Mouse (Mus musculus): Measurements from ENCODE around the gene Hdac6. TPM values are rescaled to one million over a fixed set of nuclear protein-coding genes. Genes with fewer than 3 reads are reported as not detected.
"Not testable (repeated sequence)": the region's sequence is repeated elsewhere in the genome, so short reads cannot be mapped to it uniquely, and the experiment has no call there.

Hdac6 gene
- total RNA-seq, 2 experiments from 2014 or later = 46.0 to 54.4 TPM

GRCm38 (mm10) chrX:7922032-7922431 is 25.7 kb downstream of the Hdac6 start:
- no peak for DNase-seq (ENCODE audit: low spot score in 2 of 2)

DNA sequence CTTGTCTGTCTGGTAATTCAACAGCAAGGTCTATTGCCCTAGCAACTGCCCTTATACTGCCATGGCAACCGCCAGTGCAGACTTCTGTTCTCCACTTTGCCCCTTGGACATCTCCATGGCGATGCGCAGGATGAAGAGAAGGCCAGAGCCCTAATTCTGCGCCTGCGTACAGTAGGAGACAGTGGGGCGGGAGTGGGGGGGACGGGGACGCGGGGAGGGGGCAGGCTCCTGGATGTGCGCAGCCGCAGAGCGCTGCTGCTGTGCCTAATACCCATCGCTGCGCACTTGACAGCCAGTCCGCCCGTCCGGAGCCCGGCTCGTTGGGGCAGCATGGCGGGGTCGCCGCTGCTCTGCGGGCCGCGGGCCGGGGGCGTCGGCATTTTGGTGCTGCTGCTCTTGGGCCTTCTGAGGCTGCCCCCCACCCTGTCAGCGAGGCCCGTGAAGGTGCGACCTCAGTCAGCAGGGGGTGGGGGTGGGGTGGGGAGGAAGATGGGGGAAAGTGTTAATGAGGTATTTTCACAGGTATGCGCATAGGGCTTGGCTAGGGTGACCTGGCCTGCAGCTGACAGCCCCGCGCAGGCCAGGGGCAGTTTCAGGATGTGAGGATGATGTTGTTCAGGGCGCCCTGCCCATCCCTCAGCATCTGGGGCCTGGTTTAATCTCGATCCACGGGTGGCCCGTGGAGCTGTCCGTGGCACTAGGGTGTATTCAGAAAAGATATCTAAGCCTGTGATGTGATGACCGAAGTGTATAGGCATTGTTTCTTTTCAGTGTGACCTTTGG is 27.9 kb downstream of the Hdac6 start, which contains the start of gene Pcsk1n:
Gene Pcsk1n (plus strand): TSS at position 222 of the 783 bp plus-strand sequence.
- peak; percentile 54 to 59 for DNase-seq (ENCODE audit: low spot score in 2 of 2)

GRCm38 (mm10) chrX:7917960-7918359 is 29.7 kb downstream of the Hdac6 start:
- DNase-seq (ENCODE audit: low spot score in 2 of 2) = not testable (repeated sequence)

- not testable (repeated sequence) for DNase-seq (ENCODE audit: low spot score in 2 of 2)
These were observed 32.0 kb downstream of the Hdac6 start for GRCm38 (mm10) chrX:7915669-7916068.

GRCm38 (mm10) chrX:7910473-7910872 is 37.2 kb downstream of the Hdac6 start:
- DNase-seq (ENCODE audit: low spot score in 2 of 2) = no peak

GRCm38 (mm10) chrX:7909242-7909641 is 38.4 kb downstream of the Hdac6 start, which contains the start of gene Gm10490:
TSS of gene Gm10490 (plus strand) at chrX:7909542.
- not testable (repeated sequence) for DNase-seq (ENCODE audit: low spot score in 2 of 2)

DNA sequence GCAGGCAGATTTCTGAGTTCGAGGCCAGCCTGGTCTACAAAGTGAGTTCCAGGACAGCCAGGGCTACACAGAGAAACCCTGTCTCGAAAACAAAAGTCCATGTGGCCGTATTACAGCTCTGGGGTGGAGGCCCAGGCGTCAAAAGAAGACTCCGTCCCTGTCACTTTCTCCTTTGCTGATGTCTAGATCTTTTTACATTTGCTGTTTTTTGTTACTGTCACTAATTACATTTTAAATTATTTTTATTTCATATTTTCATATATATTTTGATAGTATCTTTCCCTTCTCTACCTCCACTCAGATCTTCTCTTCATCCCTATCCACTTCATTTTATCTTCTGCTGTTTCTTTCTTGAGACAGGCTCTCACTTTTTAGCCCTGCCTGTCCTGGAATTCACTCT is 40.0 kb downstream of the Hdac6 start, which contains the start of gene Gm10491:
Gene Gm10491 (minus strand): TSS at position 101 of the 400 bp plus-strand sequence.
- no peak for DNase-seq (ENCODE audit: low spot score in 2 of 2)

GRCm38 (mm10) chrX:7904441-7904840 is 43.2 kb downstream of the Hdac6 start:
- no peak for DNase-seq (ENCODE audit: low spot score in 2 of 2)

DNA sequence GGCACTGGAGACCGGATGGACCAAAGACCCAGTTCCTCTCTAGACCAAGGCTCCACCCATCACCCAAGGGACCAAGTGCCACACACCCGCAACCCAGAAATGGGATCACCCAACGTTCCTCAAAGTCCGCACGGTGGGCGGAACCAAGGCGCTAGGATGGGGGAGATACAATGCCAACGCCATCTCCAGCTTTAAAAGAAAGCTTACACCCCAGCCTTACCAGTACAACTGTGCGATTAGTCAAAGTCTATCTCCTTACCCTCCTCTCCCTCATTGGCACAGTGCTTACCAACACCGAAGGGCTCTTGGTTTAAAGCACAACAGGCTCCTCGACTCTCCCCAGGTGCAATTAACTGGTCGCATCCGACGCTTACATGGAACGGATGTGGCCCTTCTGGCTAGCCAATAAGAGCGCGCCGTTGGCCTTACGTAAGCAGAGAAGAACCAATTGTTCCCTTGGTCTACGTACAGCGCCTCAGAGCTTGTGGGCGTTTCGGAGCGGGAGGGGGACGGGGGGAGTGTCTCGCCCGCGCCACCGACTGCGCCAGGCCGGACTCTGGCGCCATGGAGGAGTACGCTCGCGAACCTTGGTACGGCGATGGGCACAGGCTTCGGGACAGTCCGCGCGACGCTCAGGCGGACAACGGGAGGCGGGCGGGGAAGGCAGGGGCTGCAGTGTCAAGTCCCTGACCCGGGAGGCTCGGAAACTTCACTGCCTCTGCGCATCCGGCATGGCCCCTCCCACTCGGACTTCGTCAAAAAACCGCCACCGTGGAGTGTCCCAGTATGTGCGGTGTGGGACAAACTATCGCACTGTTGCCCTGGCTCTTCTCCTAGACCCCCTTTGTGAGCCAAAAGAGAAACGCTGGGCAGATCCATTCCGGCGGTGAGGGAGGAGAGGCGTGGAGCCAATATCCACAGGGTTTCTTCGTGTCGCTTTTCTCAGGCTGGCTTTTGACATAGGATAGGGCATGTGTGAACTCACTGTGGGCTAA is 48.5 kb downstream of the Hdac6 start, which contains the start of the genes Pqbp1 and Timm17b:
Gene Pqbp1 (minus strand): TSS at position 390 of the 995 bp plus-strand sequence.
Gene Timm17b (plus strand): TSS at position 478 of the 995 bp plus-strand sequence.
- DNase-seq (ENCODE audit: low spot score in 2 of 2) = peak; percentile 83 to 91

- DNase-seq (ENCODE audit: low spot score in 2 of 2) = no peak
These were observed 49.5 kb downstream of the Hdac6 start for GRCm38 (mm10) chrX:7898211-7898610.

- peak; percentile 70 to 85 for DNase-seq (ENCODE audit: low spot score in 2 of 2)
These were observed 63.7 kb downstream of the Hdac6 start, which contains the start of gene Slc35a2 for GRCm38 (mm10) chrX:7883841-7884567. TSS of gene Slc35a2 (plus strand) at chrX:7884028.

Other genes starting within 250 kb of the Hdac6 start
- gene Wdr45, start 233.6 kb downstream of the Hdac6 start, total RNA-seq (2021) = 10 to 100 TPM; 47.7 to 48.1 TPM
- gene Gm45208, start 225.6 kb downstream of the Hdac6 start, total RNA-seq (2021) = not detected
- 100 to 1,000 TPM in 1 of 2 experiments, 10 to 100 TPM in 1; 98.2 to 107 TPM for gene Praf2, start 219.4 kb downstream of the Hdac6 start, total RNA-seq (2021)
- gene Ccdc120, start 197.0 kb downstream of the Hdac6 start, total RNA-seq (2021) = 10 to 100 TPM; 15.5 to 19.6 TPM
- gene Tfe3, start 185.3 kb downstream of the Hdac6 start, total RNA-seq (2021) = 10 to 100 TPM; 31.7 to 34.4 TPM
- gene Gripap1, start 158.1 kb downstream of the Hdac6 start, total RNA-seq (2021) = 10 to 100 TPM; 88.1 to 98.9 TPM
- gene Kcnd1, start 125.6 kb downstream of the Hdac6 start, total RNA-seq (2021) = 10 to 100 TPM in 1 of 2 experiments, 1 to 10 TPM in 1; 9.8 to 10.0 TPM
- 10 to 100 TPM; 64.1 to 64.9 TPM for gene Otud5, start 106.5 kb downstream of the Hdac6 start, total RNA-seq (2021)
- 10 to 100 TPM; 43.2 to 49.5 TPM for gene Pim2, start 69.6 kb downstream of the Hdac6 start, total RNA-seq (2021)
- gene Slc35a2, start 63.9 kb downstream of the Hdac6 start, total RNA-seq (2021) = 10 to 100 TPM; 45.9 to 52.7 TPM
- gene Pqbp1, start 48.6 kb downstream of the Hdac6 start, total RNA-seq (2021) = 10 to 100 TPM; 72.6 to 80.1 TPM
- gene Timm17b, start 48.5 kb downstream of the Hdac6 start, total RNA-seq (2021) = 10 to 100 TPM; 20.8 to 23.9 TPM
- not detected for gene Gm10491, start 40.1 kb downstream of the Hdac6 start, total RNA-seq (2021)
- gene Gm10490, start 38.3 kb downstream of the Hdac6 start, total RNA-seq (2021) = not detected
- 100 to 1,000 TPM; 340 to 344 TPM for gene Pcsk1n, start 28.1 kb downstream of the Hdac6 start, total RNA-seq (2021)
- gene Eras, start 19.3 kb downstream of the Hdac6 start, total RNA-seq (2021) = not detected
- not detected for gene Gata1, start 30.2 kb upstream of the Hdac6 start, total RNA-seq (2021)
- not detected for gene Glod5, start 70.6 kb upstream of the Hdac6 start, total RNA-seq (2021)
- gene Suv39h1, start 126.9 kb upstream of the Hdac6 start, total RNA-seq (2021) = 10 to 100 TPM; 25.0 to 28.2 TPM
- 1 to 10 TPM; 2.0 to 2.2 TPM for gene Was, start 142.6 kb upstream of the Hdac6 start, total RNA-seq (2021)
- 100 to 1,000 TPM; 214 to 218 TPM for gene Wdr13, start 185.0 kb upstream of the Hdac6 start, total RNA-seq (2021)
- gene Rbm3, start 198.0 kb upstream of the Hdac6 start, total RNA-seq (2021) = 100 to 1,000 TPM; 193 to 258 TPM
- gene Tbc1d25, start 228.3 kb upstream of the Hdac6 start, total RNA-seq (2021) = 10 to 100 TPM; 12.7 to 15.8 TPM
- 10 to 100 TPM; 30.5 to 42.9 TPM for gene Ebp, start 245.6 kb upstream of the Hdac6 start, total RNA-seq (2021)